Mouse (Mus musculus) left cerebral cortex, adult 8-10 months (tissue): ENCODE data around the gene Pdgfc. TPM values are rescaled to one million over a fixed set of nuclear protein-coding genes. Genes with fewer than 3 reads are reported as not detected.
"Not testable (repeated sequence)": the region's sequence is repeated elsewhere in the genome, so short reads cannot be mapped to it uniquely, and the experiment has no call there.

Experiments used
- DNase-seq, 2 experiments: peaks; one replicate each; pipeline ENCODE4 v3.0.0; 2022; ENCODE audit warnings: low spot score in 2 of 2
- total RNA-seq, 4 experiments: library from RNA; stranded (reverse); gene quantifications; 2 replicates each; pipeline ENCODE4 v1.2.4; 2022

The Pdgfc gene
- total RNA-seq, 4 experiments from 2014 or later = 6.6 to 8.0 (median 7.4) TPM

DNA sequence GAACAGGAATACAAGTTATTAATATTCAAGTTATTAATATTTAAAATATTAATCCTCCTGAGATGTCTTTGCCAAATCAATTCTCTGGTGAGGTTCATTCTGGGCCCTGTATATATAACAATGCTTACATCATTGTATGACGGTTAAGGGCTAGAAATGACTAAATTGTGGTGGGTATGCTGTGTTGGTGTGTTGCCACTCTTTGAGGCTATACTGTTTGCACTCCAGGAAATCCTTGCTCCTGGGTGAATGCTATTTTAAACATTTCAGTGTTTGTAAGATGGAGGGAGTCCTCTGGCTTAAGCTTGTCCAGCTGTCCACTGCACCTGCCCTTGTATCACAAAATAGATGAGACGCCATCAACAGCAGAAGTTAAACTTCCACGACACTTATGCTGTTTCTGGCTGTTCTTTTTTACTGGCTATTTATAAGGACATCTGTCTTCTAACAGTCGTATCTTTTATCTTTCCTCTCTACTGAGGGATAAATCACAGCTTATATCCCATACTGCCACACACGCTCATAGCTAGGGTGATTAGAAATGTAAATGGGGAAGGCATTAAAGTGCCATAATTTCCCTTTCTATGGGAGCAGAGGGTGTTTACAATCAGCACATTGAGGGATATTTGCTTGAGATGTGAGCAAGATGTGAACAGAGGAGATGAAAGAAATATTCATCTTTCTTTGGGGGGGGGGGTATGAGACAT, 9.3 kb downstream of the Pdgfc start:
- DNase-seq = no peak

- no peak for DNase-seq
These were observed 10.7 kb downstream of the Pdgfc start for GRCm38 (mm10) chr3:81046652-81047607.

DNA sequence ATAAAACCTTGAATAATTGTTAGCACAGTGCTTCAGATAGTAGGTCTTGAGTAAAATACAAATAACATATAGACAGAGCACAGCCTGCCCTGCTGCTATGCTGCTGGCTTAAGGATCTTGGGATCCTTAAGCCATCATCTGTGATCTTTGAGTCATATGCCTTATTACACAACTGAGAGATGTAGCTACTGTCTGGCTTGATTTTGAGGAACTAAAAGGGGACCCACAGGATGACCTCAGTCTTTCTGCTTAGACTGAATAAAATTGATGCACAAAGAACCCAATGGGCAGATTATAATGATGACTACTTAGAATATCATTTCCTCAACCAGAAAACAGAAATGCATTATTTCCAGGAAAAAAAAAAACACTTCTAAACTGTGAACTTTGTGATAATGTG, 15.3 kb downstream of the Pdgfc start:
- DNase-seq = no peak

GRCm38 (mm10) chr3:81052422-81052821, 16.2 kb downstream of the Pdgfc start:
- DNase-seq = no peak

DNA sequence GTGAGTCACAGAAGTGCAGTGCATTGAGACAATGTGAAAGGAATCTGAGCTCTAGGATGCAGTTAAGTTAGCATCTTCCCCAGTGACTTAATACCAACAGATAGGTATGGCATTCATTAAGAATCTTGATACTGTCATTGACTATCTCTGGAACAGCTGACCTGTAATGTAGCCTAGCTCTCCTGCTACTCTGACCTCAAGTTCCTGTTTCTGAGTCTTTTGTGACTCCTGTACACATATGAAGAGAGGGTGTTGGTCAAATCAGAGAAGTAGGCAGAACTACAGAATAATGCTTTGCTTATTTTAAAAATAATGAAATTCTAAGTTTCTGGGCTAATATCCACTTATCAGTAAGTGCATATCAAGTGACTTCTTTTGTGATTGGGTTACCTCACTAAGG, 17.9 kb downstream of the Pdgfc start:
- DNase-seq = no peak

GRCm38 (mm10) chr3:81057719-81058118, 21.5 kb downstream of the Pdgfc start:
- DNase-seq = no peak

DNA sequence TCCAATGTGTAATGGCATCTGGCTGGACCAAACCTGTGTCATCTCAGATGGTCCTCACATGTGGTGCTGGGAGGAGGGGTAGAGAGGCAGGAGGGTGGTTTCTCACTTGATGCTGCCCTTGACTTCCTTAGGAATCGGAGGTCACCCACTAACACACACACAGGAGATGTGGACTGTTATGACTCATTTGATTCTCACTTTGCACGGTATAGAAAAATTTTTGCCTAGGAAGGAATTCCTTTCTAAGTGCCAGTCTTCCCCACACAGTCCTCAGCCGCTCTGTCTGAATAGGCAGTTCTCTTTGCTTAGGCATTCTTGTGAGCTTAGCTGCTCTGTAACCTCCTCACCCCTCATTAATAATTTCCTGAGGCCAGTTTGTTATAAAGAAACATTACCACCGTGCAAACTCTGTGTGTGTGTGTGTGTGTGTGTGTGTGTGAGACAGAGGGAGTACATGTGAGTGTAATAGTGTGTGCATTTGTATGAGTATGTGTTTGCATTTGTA, 22.4 kb downstream of the Pdgfc start:
- DNase-seq = no peak

DNA sequence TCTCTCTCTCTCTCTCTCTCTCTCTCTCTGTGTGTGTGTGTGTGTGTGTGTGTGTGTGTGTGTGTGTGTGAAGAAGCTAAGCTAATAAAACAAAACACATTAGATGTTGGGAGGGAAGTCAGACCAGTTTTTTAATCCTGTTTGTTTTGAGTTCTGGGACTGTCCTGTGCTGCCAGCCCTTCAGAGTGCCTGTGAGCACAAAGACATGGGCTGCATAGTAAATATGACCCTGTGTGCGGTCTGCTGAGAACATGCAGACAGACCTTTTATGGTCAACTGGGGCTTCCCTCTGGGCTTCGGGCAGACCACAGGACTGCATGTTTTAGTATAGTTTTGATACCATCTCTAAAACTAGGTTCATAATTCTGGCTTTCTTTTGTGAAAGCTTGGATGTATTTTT, 32.3 kb downstream of the Pdgfc start:
- no peak for DNase-seq

DNA sequence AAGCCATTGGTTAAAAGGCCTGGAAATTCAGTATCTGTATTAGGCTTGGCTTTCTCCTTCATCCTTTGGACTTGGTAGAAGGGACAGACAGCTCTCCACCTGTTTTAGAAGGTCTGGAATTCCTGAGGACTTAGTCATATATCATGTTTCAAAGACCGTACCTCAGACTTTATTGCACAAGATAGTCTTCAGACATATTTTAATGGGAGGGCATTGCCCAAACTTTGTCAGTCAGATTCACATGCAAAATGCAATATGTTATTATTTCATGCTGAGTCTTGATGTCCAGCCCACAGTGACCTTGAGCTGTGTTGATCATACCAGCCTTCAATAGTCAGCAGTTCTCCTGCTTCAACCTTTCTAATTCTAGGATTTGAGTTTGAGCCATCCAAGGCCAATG, 64.9 kb downstream of the Pdgfc start:
- DNase-seq = no peak

DNA sequence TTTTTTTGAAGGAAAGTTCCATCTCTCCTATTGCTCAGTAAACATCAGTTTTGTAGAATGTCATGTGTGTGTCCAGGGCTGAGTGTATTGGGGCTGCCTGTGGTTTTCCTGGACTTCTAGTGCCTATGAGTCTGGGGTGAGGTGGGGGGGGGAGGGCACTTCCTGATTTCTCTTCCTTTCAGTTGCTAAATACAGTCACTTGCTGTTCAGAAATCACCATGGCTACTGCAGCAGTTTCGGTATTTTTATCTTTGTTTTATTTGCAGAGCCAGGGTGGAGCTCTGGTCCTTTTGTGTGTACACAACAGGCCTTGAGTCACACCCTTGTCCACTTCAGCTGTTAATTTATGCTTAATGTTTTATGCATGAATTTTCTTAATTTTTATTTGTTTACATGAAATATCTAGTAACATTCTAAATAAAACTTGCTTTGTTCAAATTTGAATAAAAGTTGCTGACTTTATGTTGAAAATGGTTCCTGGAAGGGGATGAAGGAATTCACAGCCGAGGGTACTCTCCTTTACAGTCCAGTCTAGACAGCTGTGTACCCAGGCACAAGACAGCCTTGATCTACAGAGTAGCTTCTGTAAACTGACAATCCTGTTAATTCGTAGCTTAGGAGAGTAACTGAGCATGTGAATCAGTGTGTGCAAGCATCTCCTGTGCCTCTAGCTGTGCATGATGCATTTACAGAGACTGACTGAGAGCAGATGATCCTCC, 66.1 kb downstream of the Pdgfc start:
- DNase-seq = no peak

DNA sequence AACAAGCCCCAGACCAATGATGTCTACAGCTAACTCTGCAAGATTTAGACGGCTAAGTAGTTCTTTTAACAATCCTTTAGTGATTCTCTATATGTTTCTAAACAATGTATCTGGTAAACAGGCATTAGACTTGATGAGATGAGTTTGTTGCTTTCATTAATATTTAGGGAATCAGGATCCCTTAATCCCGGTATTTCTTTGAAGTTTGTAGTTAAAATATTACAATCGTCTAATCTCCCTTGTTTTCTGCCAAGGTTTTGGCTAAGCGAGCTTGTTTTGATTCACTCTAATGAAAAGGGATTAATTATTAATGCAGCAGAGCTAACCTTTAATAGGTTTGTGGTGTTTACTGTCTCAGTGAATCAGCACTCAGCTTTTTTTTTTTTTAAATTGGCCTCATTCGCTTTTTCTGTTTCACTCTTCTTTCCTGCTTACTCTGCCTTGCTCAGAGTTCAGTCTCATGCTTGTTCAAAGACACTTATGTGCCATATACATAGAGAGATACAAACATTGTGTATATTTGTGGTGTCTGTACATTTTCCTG, 66.7 kb downstream of the Pdgfc start:
- DNase-seq = no peak

DNA sequence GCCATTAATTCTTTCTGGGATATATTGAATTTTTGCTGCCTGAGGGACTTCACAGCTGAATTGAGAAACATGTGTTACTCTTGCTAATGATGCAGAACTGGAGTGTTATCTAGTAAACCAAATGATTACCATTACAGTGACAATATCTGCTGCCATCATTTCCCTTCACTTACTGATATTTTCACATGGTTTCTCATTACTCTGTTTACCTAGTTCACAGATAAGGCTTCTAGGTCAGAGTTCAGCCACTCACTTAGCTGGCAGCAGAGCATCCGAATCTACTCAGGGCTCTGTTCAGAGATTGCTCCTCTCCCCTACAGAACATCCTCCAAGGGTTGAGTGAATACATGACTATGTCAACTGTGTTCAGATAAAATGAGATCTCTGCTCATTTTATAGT, 71.3 kb downstream of the Pdgfc start:
- DNase-seq = no peak

- DNase-seq = no peak
These were observed 74.8 kb downstream of the Pdgfc start for GRCm38 (mm10) chr3:81110968-81111367.

- DNase-seq = no peak
These were observed 76.7 kb downstream of the Pdgfc start for GRCm38 (mm10) chr3:81112892-81113291.

GRCm38 (mm10) chr3:81120664-81121063, 84.4 kb downstream of the Pdgfc start:
- no peak for DNase-seq

DNA sequence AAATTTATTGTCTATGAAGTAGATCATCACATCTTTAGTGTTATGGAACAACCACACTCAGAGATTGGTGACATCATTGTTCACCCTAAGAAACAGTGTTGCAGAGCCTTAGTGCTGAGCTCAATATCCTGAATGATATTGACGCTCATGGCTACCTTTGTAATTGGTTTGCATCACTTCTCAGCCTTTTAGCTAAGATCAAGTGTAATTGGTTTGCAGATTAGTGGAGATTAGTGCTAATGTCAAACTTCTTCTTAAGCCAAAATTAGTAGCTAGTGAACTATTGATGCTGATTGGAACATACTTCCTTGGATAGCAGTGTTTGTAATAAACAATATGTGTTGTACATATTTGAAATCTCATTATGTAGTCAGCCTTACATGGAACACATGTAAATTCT, 85.5 kb downstream of the Pdgfc start:
- no peak for DNase-seq

DNA sequence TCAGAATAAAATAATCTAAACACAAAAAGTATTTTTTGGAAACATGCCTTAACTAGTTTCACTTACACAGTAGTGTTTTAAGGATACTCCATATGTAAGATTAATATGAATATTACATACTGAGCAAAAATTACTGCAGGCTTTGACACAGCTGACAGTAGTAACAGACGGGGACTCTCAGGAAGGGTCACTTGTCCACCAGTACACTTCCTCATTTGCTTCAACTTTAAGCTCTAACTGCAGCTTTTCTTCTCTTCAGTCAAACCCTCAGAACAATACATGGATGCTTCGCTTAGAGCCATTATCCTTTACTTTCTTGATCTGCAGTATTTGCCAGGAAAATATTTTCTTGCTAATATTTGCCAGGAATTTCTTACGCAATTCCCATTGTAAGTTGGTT, 87.2 kb downstream of the Pdgfc start:
- DNase-seq = no peak

DNA sequence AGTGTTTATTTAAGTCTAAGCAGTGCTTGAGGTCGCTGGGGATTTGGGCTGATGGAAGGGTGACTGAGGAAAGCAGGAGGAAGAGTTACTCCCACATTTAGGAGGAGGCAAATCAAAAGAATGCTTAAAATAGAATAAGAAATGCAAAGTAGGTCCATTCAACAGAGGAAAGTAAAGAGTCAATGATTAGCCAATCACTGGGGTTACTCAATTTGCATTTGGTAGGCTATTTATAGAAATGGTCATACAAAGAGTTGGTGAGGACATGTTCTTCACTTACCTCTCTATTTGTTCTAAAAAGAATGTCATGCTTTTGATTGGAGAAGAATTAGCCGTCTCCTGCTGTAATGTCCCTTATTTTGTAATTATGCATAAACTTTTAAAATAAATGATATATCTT, 90.8 kb downstream of the Pdgfc start:
- no peak for DNase-seq

DNA sequence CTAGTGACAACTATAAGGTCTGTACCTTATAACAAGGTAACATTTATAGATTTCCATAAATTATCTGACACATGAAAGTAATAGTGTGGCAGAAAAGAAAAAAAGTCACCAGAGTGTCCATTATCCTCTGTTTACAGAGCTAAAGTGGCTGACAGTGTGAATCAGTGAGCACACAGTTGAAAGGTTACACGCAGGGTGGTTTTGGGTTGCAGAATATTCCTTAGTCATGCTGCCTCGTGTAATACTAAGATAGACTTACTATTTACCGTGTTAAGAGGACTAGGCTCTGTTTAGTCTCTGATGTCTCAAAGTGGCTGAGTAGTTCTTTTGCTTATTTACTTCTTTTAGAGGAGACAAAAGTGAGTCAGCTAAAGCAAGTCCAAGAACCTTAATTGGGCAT, 100.8 kb downstream of the Pdgfc start:
- DNase-seq = no peak

DNA sequence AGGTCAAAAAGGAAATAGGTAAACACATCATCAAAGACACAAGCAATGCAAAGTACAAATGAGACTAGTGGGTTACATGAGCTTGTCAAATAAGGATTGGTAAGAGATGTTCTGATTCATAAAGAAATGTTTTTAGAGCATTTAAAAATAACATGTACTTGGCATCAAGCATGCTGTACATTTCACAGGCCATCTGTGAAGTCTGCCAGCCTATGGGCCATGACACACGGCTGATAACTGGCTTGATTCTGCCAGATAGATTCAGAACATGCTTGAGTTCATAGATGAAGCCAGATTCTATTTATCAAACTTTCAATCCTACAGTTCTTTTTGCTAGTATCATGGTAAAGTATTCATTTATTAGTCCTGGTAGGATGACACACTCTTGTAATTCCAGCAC, 101.8 kb downstream of the Pdgfc start:
- DNase-seq = not testable (repeated sequence)

GRCm38 (mm10) chr3:81143730-81144129, 107.5 kb downstream of the Pdgfc start:
- no peak for DNase-seq
